Mouse (Mus musculus) olfactory bulb, adult 2 months (tissue): ENCODE data around the gene Armc2.

Experiments used
- CTCF ChIP-seq: fragments of 200-500 bp; IDR thresholded peaks from 2 replicates; pipeline ENCODE4 v1.5.1; 2012; ENCODE audit warnings: low read depth, mild to moderate bottlenecking, low read length, moderate library complexity; ENCODE audit not compliant: insufficient read depth
- POLR2A ChIP-seq: fragments of 200-500 bp; IDR thresholded peaks from 2 replicates; pipeline ENCODE4 v1.6.1; 2012; ENCODE audit warnings: mild to moderate bottlenecking, low read depth, low read length, moderate library complexity; ENCODE audit not compliant: insufficient read depth

DNA sequence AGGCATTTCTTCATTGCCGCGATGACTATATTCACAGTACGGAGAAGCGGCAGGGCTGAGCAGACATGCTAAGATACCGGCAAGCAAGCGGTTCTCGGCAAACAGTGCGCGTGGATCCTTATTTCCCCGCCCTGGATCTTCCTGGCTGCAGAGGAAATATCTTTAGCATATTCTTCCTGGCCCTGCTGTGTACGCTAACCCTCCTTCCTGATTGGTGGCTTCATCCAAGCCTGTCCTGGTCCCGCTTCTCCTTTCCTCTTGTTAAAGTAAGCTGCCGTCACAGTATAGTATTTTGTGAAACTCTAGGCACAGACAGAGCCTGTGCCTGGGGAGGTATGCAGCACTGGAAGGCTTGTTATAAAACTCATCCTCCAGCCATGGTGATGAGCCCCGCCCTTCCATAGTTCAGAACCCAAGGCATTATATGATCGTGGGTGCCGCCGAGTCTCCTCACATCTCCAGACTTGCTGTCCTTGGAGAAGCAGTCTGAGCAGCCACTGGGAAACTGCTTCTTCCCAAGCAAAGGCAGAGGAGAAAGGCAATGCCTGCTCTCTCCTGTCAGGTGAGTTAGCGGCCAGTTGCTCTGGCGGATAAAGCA is 59.5 kb downstream of the Armc2 start:
- TF ChIP-seq CTCF (no peak), POLR2A (no peak)
